Mouse (Mus musculus) liver, postnatal 0 days (tissue): ENCODE results near the gene Ube4b. TPM values are rescaled to one million over a fixed set of nuclear protein-coding genes. Genes with fewer than 3 reads are reported as not detected.

Experiments used
- ATAC-seq: fragments of 200-750 bp; cut with Nextera tagmentation; 2 replicates; pipeline ENCODE4 v1.8.0; 2017; ENCODE audit warnings: mild to moderate bottlenecking, moderate library complexity
- DNase-seq: peaks from one replicate; pipeline ENCODE4 v3.0.0-alpha.2; 2016
- H3K27ac ChIP-seq: fragments of 300-500 bp; sonication (generic); 2 replicates; pipeline ENCODE4 v1.5.1; 2014; ENCODE audit warnings: antibody characterized with exemption, moderate library complexity, mild to moderate bottlenecking, low read depth
- H3K27me3 ChIP-seq: fragments of 300-500 bp; sonication (generic); 2 replicates; pipeline ENCODE4 v1.6.1; 2014; ENCODE audit warnings: low read length, control low read depth, mixed read lengths; ENCODE audit not compliant: insufficient read depth
- H3K36me3 ChIP-seq: fragments of 300-500 bp; sonication (generic); replicated peaks from 2 replicates; pipeline ENCODE4 v1.6.1; 2014; ENCODE audit warnings: mild to moderate bottlenecking, control low read depth, low read length, moderate library complexity, mixed read lengths; ENCODE audit not compliant: insufficient read depth
- H3K4me1 ChIP-seq: fragments of 300-500 bp; sonication (generic); 2 replicates; pipeline ENCODE4 v1.6.1; 2014; ENCODE audit warnings: antibody characterized with exemption, mild to moderate bottlenecking, control low read depth; ENCODE audit not compliant: insufficient read depth
- H3K4me2 ChIP-seq: fragments of 300-500 bp; sonication (generic); 2 replicates; pipeline ENCODE4 v1.6.1; 2014; ENCODE audit warnings: low read depth, mild to moderate bottlenecking, low read length, moderate library complexity, mixed read lengths
- H3K4me3 ChIP-seq: fragments of 300-500 bp; sonication (generic); 2 replicates; pipeline ENCODE4 v1.5.1; 2014; ENCODE audit warnings: low read depth, low read length
- H3K9ac ChIP-seq: fragments of 300-500 bp; sonication (generic); replicated peaks from 2 replicates; pipeline ENCODE4 v1.6.1; 2014; ENCODE audit warnings: mild to moderate bottlenecking, moderate library complexity
- H3K9me3 ChIP-seq: fragments of 300-500 bp; sonication (generic); 2 replicates; pipeline ENCODE4 v1.6.1; 2016; ENCODE audit warnings: mild to moderate bottlenecking, control low read depth, low read length, mixed read lengths
- CTCF ChIP-seq: sonication (generic); IDR thresholded peaks from 2 replicates; pipeline ENCODE4 v1.5.1; 2016; ENCODE audit warnings: antibody characterized with exemption, low read depth
- EP300 ChIP-seq: IDR thresholded peaks from 2 replicates; pipeline ENCODE4 v1.6.1; 2016; ENCODE audit warnings: antibody characterized with exemption, low read depth, mild to moderate bottlenecking
- WGBS: fragments of 180-500 bp; shearing (Covaris S2); extraction: QIAGEN DNeasy Blood & Tissue Kit; methylation state at CpG from one replicate; pipeline ENCODE4 v1.1.7; 2014; ENCODE audit not compliant: insufficient replicate concordance; 5-methylcytosine and 5-hydroxymethylcytosine counted together
- polyA plus RNA-seq: library from polyadenylated mRNA; unstranded; fragments of >200 nt; fragmentation: Nextera tagmentation; extraction: Ambion mirVana; gene quantifications from 2 replicates; pipeline ENCODE4 v1.2.1, GENCODE M21; 2015

Ube4b gene
- polyA plus RNA-seq, 1 experiment from 2014 or later, result 11.9 TPM

DNA sequence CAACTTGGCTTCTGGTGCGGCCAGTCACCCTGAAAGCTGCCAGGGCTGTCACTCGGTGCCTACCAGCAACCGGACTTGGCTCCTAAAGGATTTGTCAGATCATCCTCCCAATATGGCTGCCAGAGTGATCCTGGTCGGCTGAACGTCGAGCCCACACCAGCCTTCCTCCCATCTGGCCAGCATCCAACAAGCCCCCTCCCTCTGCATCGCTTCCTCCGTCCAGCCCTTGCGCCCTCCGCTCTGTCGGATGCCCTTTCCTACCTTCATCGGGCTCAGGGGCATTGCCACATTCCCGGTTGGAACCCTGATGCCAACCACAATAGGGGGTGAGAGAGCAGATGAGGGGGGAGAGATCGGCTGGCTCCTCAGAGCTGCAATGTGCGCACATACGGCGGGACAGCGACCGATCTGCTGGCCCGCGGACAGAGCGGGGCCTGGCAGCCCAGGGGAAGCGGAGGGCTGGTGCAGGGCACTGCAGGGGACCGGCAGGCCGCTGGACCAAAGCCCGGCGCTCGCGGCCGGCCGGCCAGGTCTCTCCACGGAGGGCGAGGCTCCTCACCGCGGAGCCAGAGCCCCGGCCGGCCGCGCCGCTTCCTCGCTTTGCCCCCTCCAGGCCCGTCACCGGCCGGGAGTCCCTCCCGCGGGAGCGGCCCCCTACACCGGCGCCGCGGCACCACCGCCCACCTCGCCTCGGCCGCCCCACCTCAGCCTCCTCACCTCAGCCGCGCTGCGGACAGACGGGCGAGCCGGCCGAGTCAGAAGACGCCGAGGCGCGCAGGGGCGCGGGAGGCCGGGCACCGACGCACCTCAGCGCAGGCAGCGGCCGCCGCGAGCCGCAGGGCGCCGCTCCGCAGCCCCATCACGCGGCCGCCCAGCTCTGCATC, 119.6 kb downstream of the Ube4b start:
- no peaks in the 10 kb centered on the region for H3K36me3 ChIP-seq
- peak overlapping the region; percentile 84 for H3K4me2 ChIP-seq
- H3K27ac ChIP-seq, result peak overlapping the region; percentile 87
- ATAC-seq, result peak; percentile 66
- peak overlapping the region; percentile 78 for H3K9ac ChIP-seq
- H3K4me3 ChIP-seq, result peak overlapping the region; percentile 81
- peaks cover 16% of the 10 kb centered on the region for H3K4me1 ChIP-seq
- under 1% methylated on average over 66 of the region's 83 CpGs for WGBS
- DNase-seq, result peak; percentile 64
- no peak for TF ChIP-seq CTCF
- TF ChIP-seq EP300, result no peak
- H3K9me3 ChIP-seq, result no peaks in the 10 kb centered on the region
- peaks cover 4% of the 10 kb centered on the region for H3K27me3 ChIP-seq

DNA sequence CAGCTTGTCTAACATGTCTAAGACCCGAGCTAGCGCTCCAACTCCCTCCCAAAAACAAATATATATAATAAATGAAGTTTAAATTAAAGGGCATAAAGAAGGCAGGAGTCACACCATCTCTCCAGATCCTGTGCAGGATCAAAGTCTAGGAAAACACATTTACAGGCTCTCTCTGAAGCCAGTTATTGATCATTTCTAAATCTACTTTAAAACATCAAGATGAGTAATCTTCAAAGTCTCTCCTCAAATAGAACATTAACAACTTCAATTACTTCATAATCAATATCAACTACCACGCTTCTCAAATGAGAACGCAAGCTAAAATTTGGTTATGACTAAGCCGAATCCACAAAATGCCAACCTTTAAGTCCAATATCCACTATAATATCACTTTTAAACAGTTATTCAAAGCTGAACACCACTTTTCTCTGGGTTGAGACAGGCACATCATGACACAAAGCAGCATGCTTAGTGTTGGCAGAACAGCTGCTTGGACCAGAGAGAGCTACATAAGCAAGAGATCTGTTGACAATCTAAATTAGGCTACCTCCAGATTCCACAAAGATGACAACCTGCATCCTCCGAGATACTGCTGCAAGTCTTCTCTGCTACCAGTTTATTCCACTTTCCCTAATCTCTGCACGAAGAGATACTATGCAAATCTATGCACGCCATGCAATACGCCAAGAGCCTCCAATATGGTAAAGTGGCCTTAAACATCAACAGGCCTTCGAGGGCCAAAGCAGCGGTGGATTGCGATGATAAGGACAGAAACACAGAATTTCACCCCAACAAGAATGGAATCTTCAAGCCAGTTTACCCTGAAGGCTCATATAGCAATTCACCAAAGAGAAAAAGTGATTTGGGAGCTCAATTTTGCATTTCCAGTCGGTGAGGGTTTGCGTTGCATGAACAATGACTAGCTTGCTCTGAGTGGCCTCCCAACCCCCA, 120.5 kb downstream of the Ube4b start:
- Histone ChIP-seq H3K4me3 (peak overlapping the region; percentile 81), H3K27me3 (peaks cover 4% of the 10 kb centered on the region), H3K9ac (peak overlapping the region; percentile 78), H3K9me3 (no peaks in the 10 kb centered on the region), H3K27ac (peak overlapping the region; percentile 87), H3K4me2 (peak overlapping the region; percentile 84), H3K4me1 (peaks cover 21% of the 10 kb centered on the region), H3K36me3 (no peaks in the 10 kb centered on the region)
- no peak for DNase-seq
- no peak for ATAC-seq
- TF ChIP-seq CTCF (no peak), EP300 (0 out of 2 replicates have a peak, but pooled peaks have one; percentile 31)
- 43% methylated on average over 14 of the region's 14 CpGs for WGBS

- H3K27me3 ChIP-seq, result peaks cover 4% of the 10 kb centered on the region
- H3K36me3 ChIP-seq, result no peaks in the 10 kb centered on the region
- TF ChIP-seq EP300, result no peak
- no peak for TF ChIP-seq CTCF
- H3K4me3 ChIP-seq, result no peak overlapping the region
- ATAC-seq (no peak), DNase-seq (no peak)
- H3K9me3 ChIP-seq, result no peaks in the 10 kb centered on the region
- peak overlapping the region; percentile 9; the same call in 1 of the 2 replicates for H3K4me2 ChIP-seq
- 49% methylated on average over 1 of the region's 1 CpGs for WGBS
- H3K9ac ChIP-seq, result no peak overlapping the region
- peaks cover 21% of the 10 kb centered on the region for H3K4me1 ChIP-seq
- peak overlapping the region; percentile 36; the same call in 1 of the 2 replicates for H3K27ac ChIP-seq
Observed at GRCm38 (mm10) chr4:149304466-149304865, 122.1 kb downstream of the Ube4b start.

GRCm38 (mm10) chr4:149303502-149303901, 123.0 kb downstream of the Ube4b start:
- TF ChIP-seq CTCF (no peak), EP300 (no peak)
- no peaks in the 10 kb centered on the region for H3K36me3 ChIP-seq
- no peak overlapping the region for H3K27ac ChIP-seq
- DNase-seq, result no peak
- no peak overlapping the region for H3K9ac ChIP-seq
- peaks cover 20% of the 10 kb centered on the region for H3K4me1 ChIP-seq
- no peak for ATAC-seq
- H3K4me2 ChIP-seq, result no peak overlapping the region
- H3K4me3 ChIP-seq, result no peak overlapping the region
- H3K27me3 ChIP-seq, result peaks cover 4% of the 10 kb centered on the region
- 61% methylated on average over 5 of the region's 5 CpGs for WGBS
- H3K9me3 ChIP-seq, result no peaks in the 10 kb centered on the region

DNA sequence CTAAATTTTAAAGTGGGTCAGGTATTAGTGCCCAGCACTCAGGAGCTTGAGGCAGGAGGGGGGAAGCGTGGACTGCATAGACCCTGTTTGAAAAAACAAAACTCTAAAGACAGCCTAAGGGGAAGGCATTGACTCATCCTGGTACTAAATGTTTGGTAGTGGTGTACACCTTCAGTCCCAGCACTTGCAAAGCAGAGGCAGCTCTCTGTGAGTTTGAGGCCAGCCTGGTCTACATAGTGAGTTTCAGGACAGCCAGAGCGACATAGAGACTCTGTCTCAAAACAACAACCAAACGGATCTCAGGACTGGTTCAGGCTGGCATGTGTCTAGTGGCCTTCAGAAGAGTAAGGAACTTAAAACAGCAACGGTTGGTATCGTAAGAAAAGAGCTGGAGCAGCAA, 123.8 kb downstream of the Ube4b start:
- DNase-seq, result no peak
- 68% methylated on average over 5 of the region's 5 CpGs for WGBS
- TF ChIP-seq EP300 (no peak), CTCF (no peak)
- no peak overlapping the region for H3K27ac ChIP-seq
- peaks cover 4% of the 10 kb centered on the region for H3K27me3 ChIP-seq
- H3K4me2 ChIP-seq, result no peak overlapping the region
- H3K4me3 ChIP-seq, result no peak overlapping the region
- H3K9me3 ChIP-seq, result no peaks in the 10 kb centered on the region
- ATAC-seq, result no peak
- peaks cover 14% of the 10 kb centered on the region for H3K4me1 ChIP-seq
- no peak overlapping the region for H3K9ac ChIP-seq
- no peaks in the 10 kb centered on the region for H3K36me3 ChIP-seq

- no peak for ATAC-seq
Observed at GRCm38 (mm10) chr4:149302136-149302535, 124.4 kb downstream of the Ube4b start.

More at GRCm38 (mm10) chr4:149302136-149302535, 124.4 kb downstream of the Ube4b start:
- DNase-seq, result no peak
- WGBS, result 57% methylated on average over 3 of the region's 3 CpGs
- H3K4me3 ChIP-seq, result no peak overlapping the region
- no peaks in the 10 kb centered on the region for H3K9me3 ChIP-seq
- H3K4me1 ChIP-seq, result peaks cover 14% of the 10 kb centered on the region
- H3K9ac ChIP-seq, result no peak overlapping the region
- H3K27me3 ChIP-seq, result peaks cover 4% of the 10 kb centered on the region
- H3K27ac ChIP-seq, result no peak overlapping the region
- no peak for TF ChIP-seq CTCF
- no peak for TF ChIP-seq EP300
- no peak overlapping the region for H3K4me2 ChIP-seq
- H3K36me3 ChIP-seq, result no peaks in the 10 kb centered on the region
